Mouse (Mus musculus) Muller cell, postnatal 12 days (primary cell): ENCODE data around the gene Kcnc3.

Source experiments
- DNase-seq: peaks from one replicate; pipeline ENCODE4 v3.0.0-alpha.2; 2015; ENCODE audit errors: inconsistent ontology term

Kcnc3 gene

GRCm38 (mm10) chr7:44596996-44597538 is 6.6 kb downstream of the Kcnc3 start:
- DNase-seq: no peak

- no peak for DNase-seq
Observed at GRCm38 (mm10) chr7:44597666-44598065, 7.2 kb downstream of the Kcnc3 start.

- DNase-seq: no peak
Observed at GRCm38 (mm10) chr7:44598336-44598735, 7.9 kb downstream of the Kcnc3 start.

GRCm38 (mm10) chr7:44600691-44601262 is 10.3 kb downstream of the Kcnc3 start:
- DNase-seq: no peak

- DNase-seq: no peak
Observed at GRCm38 (mm10) chr7:44601646-44602045, 11.2 kb downstream of the Kcnc3 start.

- DNase-seq: no peak
Observed at GRCm38 (mm10) chr7:44602443-44602842, 12.0 kb downstream of the Kcnc3 start.

GRCm38 (mm10) chr7:44603186-44603855 is 12.9 kb downstream of the Kcnc3 start:
- no peak for DNase-seq

GRCm38 (mm10) chr7:44604139-44604606 is 13.7 kb downstream of the Kcnc3 start:
- DNase-seq: peak; percentile 81

GRCm38 (mm10) chr7:44604619-44605018 is 14.2 kb downstream of the Kcnc3 start:
- DNase-seq: no peak

- DNase-seq: no peak
Observed at GRCm38 (mm10) chr7:44605436-44605835, 15.0 kb downstream of the Kcnc3 start.

- no peak for DNase-seq
Observed at GRCm38 (mm10) chr7:44606171-44606901, 15.9 kb downstream of the Kcnc3 start.

GRCm38 (mm10) chr7:44612192-44612591 is 21.7 kb downstream of the Kcnc3 start:
- DNase-seq: no peak

- DNase-seq: no peak
Observed at GRCm38 (mm10) chr7:44614041-44614688, 23.7 kb downstream of the Kcnc3 start.

GRCm38 (mm10) chr7:44615309-44615708 is 24.8 kb downstream of the Kcnc3 start:
- no peak for DNase-seq

GRCm38 (mm10) chr7:44615987-44616386 is 25.5 kb downstream of the Kcnc3 start:
- DNase-seq: no peak

- DNase-seq: no peak
Observed at GRCm38 (mm10) chr7:44617059-44617458, 26.6 kb downstream of the Kcnc3 start.

GRCm38 (mm10) chr7:44623714-44624542 is 33.5 kb downstream of the Kcnc3 start:
- no peak for DNase-seq

- DNase-seq: no peak
Observed at GRCm38 (mm10) chr7:44624543-44624826, 34.0 kb downstream of the Kcnc3 start.

- no peak for DNase-seq
Observed at GRCm38 (mm10) chr7:44624828-44625227, 34.4 kb downstream of the Kcnc3 start.

- no peak for DNase-seq
Observed at GRCm38 (mm10) chr7:44625241-44626067, 35.0 kb downstream of the Kcnc3 start.

- DNase-seq: no peak
Observed at GRCm38 (mm10) chr7:44626068-44626385, 35.6 kb downstream of the Kcnc3 start.
